Mouse (Mus musculus) megakaryocyte, embryonic 14.5 days (primary cell): Measurements from ENCODE around the gene Akap13.

ENCODE experiments used
- FLI1 ChIP-seq: IDR thresholded peaks from 2 replicates; pipeline ENCODE4 v1.6.1; 2012; ENCODE audit warnings: low read length, inconsistent platforms, mixed read lengths
- GATA1 ChIP-seq: IDR thresholded peaks from 3 replicates; pipeline ENCODE4 v1.6.1; 2012; ENCODE audit warnings: mixed read lengths, low read length, inconsistent platforms, borderline replicate concordance

DNA sequence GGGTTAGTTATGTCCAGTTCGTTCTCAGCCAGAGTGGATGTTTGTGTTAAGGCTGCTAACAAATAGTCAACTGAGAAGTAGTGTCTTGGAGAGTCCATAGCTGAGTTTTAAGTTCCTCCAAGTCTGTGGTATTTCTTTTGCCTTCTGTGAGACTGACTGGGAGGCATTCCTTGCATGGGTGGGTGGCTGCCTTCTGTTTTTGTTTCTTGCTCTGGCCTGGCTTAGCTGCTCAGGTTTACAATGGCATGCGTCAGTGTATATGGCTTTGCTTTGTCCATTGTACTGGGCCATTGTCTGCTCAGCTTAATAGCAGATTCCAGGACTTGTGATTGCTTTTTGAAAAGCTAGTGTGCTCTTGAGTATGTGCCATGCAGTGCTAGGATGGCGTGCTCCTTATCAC lies 65.9 kb downstream of the Akap13 start:
- TF ChIP-seq GATA1 = no peak
- TF ChIP-seq FLI1 = no peak
